Mouse (Mus musculus) cerebral cortex, adult 2 months (tissue): ENCODE results near the gene 3110070M22Rik.

Experiments used
- WGBS: fragments of 180-500 bp; shearing (Covaris S2); methylation state at CpG from one replicate; pipeline ENCODE4 v1.1.7; 2018; 5-methylcytosine and 5-hydroxymethylcytosine counted together

3110070M22Rik gene

DNA sequence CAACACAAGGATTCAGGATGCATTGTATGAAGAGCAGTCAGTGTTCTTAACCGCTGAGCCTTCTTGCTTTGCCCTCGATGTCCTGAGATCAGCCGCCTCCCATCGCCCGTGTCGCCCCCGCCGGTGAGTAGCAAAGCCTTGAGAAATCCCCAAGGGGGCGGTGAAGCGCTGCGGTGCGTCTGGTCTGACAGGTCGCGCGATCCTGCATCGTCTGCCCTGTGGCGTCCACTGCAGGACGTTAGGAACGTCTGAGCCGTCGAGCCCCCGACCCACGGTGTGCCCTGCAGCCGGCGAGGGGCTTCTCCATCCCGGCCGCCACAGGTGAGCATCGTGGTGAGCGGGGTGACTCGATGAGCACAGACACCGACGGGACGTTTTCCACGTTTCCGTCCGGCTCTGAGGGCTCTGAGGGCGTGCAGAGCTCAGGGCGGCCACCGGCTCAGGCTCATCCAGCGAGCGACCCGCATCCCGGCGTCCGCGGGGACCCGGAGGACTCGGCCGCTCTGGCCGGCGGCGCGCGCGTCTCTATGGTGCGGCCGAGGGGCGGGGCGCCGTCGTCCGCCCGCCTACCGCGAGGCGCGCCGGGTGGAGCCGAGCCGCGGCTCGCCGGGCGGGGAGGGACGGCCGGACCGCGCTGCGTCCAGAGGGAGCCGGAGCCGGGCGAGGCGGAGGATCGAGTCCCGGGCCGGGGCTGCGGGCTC is at the start of gene 3110070M22Rik, which contains the start of gene Tmem267:
TSS of gene 3110070M22Rik (minus strand) at position 504 of the 701 bp plus-strand sequence.
TSS of gene Tmem267 (plus strand) at position 160 of the 701 bp plus-strand sequence.
- WGBS, result 72% methylated on average over 87 of the region's 87 CpGs

DNA sequence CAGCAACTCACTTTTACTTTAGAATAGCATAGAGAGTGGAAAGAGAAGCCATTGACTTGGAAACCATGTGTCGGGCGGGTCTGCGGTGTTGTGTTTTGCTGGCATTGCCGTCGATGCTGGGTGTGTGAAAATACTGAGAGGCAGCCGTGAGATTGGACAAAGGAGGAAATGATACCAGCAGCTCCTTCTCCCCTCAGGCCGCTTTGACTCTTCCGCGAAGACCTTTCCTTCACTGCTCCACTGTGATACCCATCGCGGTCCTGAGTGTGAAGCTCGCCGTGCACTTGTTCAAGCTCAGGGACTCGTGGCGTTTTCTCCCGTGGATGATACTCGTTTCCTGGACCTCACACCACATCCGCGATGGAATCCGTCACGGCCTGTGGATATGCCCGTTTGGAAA is 6.8 kb upstream of the 3110070M22Rik start:
- 96% methylated on average over 13 of the region's 22 CpGs for WGBS

DNA sequence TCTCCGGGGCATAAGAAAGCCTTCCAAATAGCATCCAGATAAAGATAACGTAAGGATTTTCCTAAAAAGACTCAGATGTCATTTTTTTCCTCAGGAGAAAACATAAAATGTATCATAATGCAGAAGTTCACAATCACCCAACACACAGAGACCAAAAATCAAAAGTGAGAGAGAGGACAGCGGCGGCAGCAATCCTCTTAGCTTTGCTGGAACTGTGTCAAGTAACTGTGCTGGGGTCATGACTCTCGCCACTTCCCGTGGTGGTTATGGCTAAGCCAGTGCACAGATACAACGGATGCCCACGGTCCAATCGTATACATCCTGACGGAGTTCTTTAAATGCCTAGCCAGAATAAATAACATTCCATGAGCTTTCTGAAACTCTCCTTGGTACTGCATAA is 3.9 kb upstream of the 3110070M22Rik start:
- 92% methylated on average over 10 of the region's 10 CpGs for WGBS

DNA sequence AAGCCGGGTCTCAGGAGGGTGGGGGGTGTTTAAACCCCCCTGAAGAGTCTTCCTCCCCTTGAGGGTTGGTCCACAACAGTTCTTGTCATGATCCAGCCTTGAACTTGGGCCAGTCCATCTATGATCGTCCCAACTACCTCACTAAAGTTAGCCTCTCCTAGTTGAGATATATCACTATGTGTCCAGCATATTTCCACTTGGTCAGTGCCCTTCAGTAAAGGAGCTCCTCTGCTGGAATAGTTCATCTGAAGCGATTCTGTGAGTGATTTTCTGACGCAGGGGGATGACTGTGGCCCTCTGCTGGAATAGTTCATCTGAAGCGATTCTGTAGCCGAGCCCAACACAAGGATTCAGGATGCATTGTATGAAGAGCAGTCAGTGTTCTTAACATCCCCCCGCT is 829 bp downstream of the 3110070M22Rik start:
- 42% methylated on average over 7 of the region's 7 CpGs for WGBS

DNA sequence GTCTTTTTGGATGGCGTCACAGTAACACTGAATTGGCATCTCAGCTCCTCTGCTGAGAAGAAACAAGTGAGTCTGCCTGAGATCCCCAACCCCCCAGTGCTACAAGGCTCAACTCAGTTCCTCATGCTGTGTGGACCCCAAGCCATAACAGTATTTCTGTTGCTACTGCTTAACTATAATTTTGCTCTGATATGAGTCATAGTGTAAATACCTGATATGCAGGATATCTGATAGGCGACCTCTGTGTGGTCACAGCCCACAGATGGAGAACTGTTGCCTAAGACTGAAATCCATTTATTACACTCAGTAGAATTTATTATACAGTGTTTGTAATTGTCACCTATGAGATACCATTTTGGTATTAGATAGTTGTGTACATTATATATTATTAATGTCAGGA is 10.4 kb downstream of the 3110070M22Rik start:
- 92% methylated on average over 2 of the region's 2 CpGs for WGBS

DNA sequence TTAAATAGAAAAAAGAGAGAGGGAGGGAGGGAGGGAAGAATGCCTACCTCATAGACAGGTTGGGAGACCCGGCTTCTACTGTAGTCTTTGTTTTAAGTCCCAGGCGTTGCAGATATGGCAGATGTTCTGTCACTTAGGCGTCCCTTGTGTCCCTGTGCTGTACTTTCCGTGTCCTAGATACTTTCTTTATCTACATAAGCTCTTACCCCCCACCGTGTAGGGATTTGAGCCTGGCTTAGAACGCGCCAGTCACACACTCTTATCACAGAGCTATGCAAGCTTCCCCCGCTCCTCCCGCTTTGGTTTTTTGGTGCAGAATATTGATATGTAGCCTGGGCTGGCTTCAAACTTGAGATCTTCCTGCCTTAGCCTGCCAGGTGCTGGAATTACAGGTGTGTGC is 11.6 kb downstream of the 3110070M22Rik start:
- WGBS, result 87% methylated on average over 9 of the region's 9 CpGs

DNA sequence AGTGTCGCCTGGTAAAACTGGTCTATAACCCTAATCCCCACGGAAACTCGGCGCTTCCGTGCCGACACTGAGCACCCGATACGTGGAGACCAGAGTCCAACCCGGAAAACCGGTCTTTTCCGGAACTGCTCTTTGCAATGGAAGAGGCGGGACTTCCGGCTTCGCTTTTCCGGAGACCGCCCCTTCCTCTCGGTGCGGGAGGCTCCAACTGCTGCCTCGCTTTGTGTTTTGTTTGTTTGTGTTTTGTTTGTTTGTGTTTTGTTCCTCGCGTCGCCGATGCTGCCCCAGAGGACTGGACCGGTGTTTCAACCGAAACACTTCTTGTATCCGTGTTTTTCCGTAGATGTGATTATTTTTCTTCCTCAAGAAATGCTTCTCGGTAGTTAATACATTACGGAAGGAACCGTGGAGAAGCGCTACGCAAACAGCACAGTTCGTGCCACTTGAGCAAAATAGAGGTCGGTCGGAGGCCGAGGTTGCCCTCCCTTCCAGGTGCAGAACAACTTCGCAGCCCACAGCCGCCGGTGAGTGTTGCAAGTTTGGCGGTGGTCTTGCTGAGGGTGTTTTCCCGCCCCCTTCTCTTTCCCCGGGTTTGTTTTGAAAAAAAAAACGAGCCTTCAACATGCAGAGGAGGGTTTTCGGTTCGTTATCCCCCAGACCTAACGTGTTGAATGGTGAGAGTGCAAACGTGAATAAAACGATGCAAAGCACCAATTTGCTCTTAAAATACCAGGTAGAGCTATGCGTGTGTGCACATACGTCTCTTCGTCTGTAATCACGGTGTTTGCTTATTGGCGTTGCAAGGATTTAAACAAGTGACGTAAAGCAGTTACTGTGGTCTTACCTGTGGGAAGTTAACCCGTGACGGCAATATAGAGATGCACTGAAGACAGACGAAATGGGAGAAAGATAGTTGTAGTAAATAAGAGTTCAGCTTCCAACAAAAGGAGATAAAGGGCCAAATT is 25.3 kb downstream of the 3110070M22Rik start, which contains the start of gene 4833420G17Rik:
TSS of gene 4833420G17Rik (plus strand) at position 173 of the 965 bp plus-strand sequence.
- WGBS, result 4% methylated on average over 57 of the region's 57 CpGs

DNA sequence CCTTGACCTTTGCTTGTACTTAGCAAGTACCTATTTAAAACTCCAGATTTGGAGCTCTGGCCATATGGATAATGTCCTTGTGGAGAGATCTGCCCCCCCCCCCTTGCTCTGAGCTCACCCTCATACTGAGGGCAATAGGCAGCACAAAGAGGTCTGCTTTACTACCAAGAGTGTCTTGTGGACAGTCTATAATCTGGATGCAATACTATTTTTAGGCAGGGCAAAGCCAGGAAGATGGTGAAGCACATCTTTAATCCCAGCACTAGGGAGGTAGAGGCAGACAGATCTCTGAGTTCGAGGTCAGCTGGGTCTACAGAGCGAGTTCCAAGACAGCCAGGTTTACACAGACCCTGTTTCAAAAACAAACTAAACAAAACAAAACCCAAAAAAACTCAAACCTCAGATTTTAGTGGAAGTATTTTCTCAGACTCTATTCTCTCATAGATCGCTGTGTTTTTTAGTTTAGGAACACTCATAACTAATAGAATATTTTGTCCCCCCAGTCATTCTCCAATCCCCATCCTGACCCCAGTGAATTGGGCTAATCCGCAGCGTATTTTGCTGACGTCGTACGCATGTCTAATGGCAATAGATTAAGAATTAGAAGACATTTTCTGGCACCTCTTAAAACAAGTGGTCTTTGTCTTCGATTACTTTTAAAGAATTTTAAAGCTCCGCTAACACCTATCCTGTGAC is 26.1 kb downstream of the 3110070M22Rik start:
- WGBS, result 3% methylated on average over 10 of the region's 10 CpGs

DNA sequence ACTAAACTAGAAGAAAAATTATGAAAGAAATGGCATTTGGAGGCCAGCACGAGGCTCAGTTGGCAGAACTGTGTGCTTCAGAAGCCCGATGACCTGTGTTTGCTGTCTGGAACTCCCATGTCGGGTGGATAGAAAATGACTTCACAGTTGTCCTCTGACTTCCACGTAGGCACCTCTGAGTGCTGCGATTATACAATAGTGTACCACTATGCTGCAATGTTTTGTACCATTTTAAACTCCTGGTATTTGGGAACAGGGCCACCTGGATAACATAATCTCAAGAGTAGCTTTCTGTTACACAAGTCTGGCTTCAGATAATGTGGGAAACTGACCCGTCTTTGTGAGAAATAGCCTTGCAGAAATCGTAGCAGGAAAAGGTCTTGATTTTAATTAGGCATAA is 31.8 kb downstream of the 3110070M22Rik start:
- 90% methylated on average over 7 of the region's 7 CpGs for WGBS

DNA sequence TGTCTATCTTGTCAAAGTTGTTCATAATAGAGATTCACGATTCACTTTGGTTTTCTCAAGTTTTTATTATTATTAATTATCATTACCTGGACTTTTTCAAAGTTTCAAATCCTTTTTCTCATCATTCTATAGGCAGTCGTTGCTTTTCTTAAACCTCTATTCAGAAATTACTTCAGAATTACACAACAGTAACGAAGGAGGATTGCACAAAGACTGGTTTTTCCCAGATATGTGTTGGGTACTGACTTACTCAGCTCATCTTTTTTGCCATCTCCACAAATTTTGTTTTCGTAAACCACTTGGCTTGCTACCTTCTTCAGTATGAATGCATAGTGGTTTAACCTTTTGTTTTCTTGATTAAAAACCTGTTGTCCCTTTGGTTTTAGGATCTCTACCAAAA is 34.6 kb downstream of the 3110070M22Rik start:
- 92% methylated on average over 4 of the region's 4 CpGs for WGBS

DNA sequence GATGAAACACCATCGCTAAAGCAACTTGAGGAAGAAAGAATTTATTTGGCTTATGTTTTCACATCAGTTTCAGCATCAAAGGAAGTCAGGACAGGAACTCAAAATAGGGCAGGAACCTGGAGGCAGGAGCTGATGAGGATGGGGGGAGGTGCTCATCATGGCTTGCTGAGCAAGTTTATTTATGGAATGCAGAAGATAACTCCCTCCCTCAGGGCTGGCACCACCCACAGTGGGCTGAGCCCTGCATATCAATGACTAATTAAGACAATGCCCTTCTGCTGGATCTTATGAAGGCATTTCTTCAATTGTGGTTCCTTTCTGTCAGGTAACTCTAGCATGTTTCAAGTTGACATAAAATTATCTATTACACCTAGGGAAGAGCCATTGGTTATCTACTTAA is 45.9 kb downstream of the 3110070M22Rik start:
- 63% methylated on average over 1 of the region's 1 CpGs for WGBS
